Mouse (Mus musculus) forebrain, embryonic 10.5 days (tissue): ENCODE data around the gene Thsd7a. TPM values are rescaled to one million over a fixed set of nuclear protein-coding genes. Genes with fewer than 3 reads are reported as not detected.

Experiments
- DNase-seq: peaks from one replicate; pipeline ENCODE4 v3.0.0-alpha.2; 2017; ENCODE audit warnings: low spot score; ENCODE audit errors: extremely low spot score
- H3K27ac ChIP-seq: fragments of 300-500 bp; sonication (generic); 2 replicates; pipeline ENCODE4 v1.5.1; 2016; ENCODE audit warnings: mild to moderate bottlenecking
- H3K27me3 ChIP-seq: fragments of 300-500 bp; sonication (generic); 2 replicates; pipeline ENCODE4 v1.6.1; 2016; ENCODE audit warnings: mild to moderate bottlenecking; ENCODE audit not compliant: poor library complexity, severe bottlenecking
- H3K36me3 ChIP-seq: fragments of 300-500 bp; sonication (generic); replicated peaks from 2 replicates; pipeline ENCODE4 v1.6.1; 2016; ENCODE audit warnings: mild to moderate bottlenecking, moderate library complexity
- H3K4me1 ChIP-seq: fragments of 300-500 bp; sonication (generic); 2 replicates; pipeline ENCODE4 v1.6.1; 2016
- H3K4me3 ChIP-seq: fragments of 300-500 bp; sonication (generic); 2 replicates; pipeline ENCODE4 v1.5.1; 2016; ENCODE audit warnings: mild to moderate bottlenecking, moderate library complexity
- H3K9me3 ChIP-seq: fragments of 300-500 bp; sonication (generic); 2 replicates; pipeline ENCODE4 v1.6.1; 2016; ENCODE audit warnings: mild to moderate bottlenecking, moderate library complexity
- WGBS: fragments of 180-500 bp; shearing (Covaris S2); methylation state at CpG from one replicate; pipeline ENCODE4 v1.1.7; 2016; 5-methylcytosine and 5-hydroxymethylcytosine counted together
- polyA plus RNA-seq: library from polyadenylated mRNA; unstranded; fragments of >200 nt; fragmentation: Nextera tagmentation; extraction: Ambion mirVana; gene quantifications from 2 replicates; pipeline ENCODE4 v1.2.1, GENCODE M21; 2016

The Thsd7a gene
- polyA plus RNA-seq, 1 experiment from 2014 or later = 1.9 TPM

DNA sequence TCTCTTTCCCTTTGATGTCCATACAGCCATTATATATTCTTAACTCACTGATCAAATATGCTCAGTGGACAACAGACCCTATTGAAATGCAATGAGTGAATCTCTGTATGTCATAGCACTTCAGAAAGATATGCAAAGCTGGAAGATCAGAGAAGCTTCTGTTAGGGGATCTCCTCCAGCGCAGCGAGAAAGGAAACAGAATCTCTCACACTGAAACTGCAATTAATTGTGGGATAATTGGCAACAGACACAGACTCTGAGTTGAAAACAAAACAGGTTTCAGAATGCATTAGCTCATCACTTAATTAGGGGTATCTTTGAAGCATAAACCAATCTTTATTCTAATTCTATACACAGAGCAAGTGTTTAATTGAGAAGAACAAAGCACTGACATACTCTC is 146.3 kb downstream of the Thsd7a start:
- H3K4me3 ChIP-seq = no peak overlapping the region
- H3K9me3 ChIP-seq = no peaks in the 10 kb centered on the region
- DNase-seq = no peak
- H3K27ac ChIP-seq = no peak overlapping the region
- WGBS = 57% methylated on average over 2 of the region's 2 CpGs
- H3K27me3 ChIP-seq = no peaks in the 10 kb centered on the region
- 0 out of 2 replicates have a peak, but pooled peaks cover 4% of the 10 kb centered on the region for H3K4me1 ChIP-seq
- no peaks in the 10 kb centered on the region for H3K36me3 ChIP-seq

DNA sequence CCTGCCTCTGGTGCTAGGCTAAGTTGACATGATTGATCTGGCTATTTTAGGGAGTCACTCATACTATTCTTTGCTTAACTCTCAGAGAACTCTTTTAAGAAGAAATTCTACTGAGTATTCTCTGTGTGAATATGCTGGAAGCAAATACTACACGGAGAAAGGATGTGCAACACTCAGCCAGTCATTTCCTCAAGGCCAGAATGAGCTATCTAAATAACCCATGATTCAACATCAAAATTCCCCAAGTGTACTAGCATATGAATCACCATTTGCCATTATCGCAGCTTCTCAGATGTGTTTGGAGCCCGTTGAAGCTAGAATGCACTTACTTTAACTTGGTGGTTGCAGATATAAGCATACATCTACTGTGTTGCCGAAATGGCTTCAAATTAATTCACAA is 147.0 kb downstream of the Thsd7a start:
- Histone ChIP-seq H3K4me1 (0 out of 2 replicates have a peak, but pooled peaks cover 4% of the 10 kb centered on the region), H3K4me3 (no peak overlapping the region), H3K36me3 (no peaks in the 10 kb centered on the region), H3K27ac (no peak overlapping the region), H3K9me3 (no peaks in the 10 kb centered on the region), H3K27me3 (no peaks in the 10 kb centered on the region)
- WGBS = 89% methylated on average over 4 of the region's 4 CpGs
- DNase-seq = no peak

DNA sequence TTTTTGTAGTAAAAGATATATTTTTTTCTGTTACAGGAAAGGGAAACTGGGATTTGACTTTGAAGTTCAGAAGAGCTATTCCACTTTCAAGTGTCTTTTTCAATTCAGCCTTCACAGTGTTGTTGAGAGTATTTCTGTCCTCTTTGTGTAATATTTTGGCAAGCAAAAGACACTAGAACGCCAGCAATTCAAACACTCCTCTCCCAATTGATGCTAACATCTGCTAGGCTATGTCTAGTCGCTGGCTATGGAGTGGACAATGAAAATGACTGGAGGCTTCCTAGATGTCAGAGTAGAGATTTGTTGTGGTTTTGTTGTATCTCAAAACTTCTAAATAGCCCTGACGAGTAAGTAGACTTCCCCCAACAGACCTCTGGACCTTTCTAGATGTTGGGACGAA is 164.8 kb downstream of the Thsd7a start:
- no peak overlapping the region for H3K4me3 ChIP-seq
- H3K36me3 ChIP-seq = no peaks in the 10 kb centered on the region
- no peak overlapping the region for H3K27ac ChIP-seq
- no peak for DNase-seq
- 85% methylated on average over 4 of the region's 4 CpGs for WGBS
- H3K27me3 ChIP-seq = no peaks in the 10 kb centered on the region
- H3K9me3 ChIP-seq = no peaks in the 10 kb centered on the region
- no peaks in the 10 kb centered on the region for H3K4me1 ChIP-seq

DNA sequence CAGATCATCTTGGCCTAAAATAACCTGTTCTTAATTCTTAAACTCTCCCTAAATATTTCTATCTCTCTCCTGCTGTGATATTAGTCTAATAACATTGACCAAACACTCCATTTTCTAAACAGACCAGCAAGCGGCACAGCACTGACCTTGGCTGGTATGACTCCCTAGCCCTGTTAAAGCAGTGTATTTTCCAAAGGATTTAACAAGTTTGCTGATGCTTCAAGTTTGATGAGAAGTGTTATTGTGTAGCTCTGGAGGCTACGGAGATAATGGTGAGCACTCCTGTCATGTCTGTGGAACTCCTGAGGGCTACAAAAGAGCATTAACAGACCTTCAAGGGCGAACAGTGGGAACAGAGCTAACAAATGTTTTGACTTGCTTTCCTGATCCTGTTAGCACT is 168.1 kb downstream of the Thsd7a start:
- H3K9me3 ChIP-seq = no peaks in the 10 kb centered on the region
- no peak for DNase-seq
- no peaks in the 10 kb centered on the region for H3K27me3 ChIP-seq
- 65% methylated on average over 3 of the region's 3 CpGs for WGBS
- no peak overlapping the region for H3K27ac ChIP-seq
- no peak overlapping the region for H3K4me3 ChIP-seq
- no peaks in the 10 kb centered on the region for H3K36me3 ChIP-seq
- H3K4me1 ChIP-seq = no peaks in the 10 kb centered on the region

DNA sequence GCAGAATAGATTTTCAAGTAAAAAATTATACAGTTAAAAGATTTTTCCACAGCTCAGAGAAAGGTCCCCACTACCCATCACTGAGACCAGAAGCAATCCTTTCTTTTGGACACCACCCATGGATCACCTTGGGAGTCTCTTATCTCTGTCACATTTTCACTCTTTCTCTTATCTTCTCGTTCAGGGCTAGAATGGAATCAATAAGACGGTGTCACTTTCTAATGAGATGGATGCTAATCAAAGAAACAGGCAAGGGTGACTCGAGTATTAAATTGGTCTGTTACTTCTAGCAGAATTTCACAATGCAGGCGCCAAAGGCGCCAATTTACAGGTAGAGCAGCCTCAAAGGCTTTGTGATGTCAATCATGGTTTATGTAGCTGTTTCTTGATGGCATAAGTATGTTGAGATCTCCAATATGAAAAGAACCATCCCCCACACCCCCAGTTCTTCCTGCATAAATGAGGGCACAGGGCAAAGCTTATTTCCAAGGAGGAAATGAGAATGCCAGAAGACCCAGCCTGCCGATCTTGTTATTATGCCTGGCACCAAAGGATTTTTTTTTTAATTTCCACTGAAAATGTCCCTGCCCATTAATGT is 173.5 kb downstream of the Thsd7a start:
- Histone ChIP-seq H3K27ac (no peak overlapping the region), H3K4me3 (no peak overlapping the region), H3K36me3 (no peaks in the 10 kb centered on the region), H3K9me3 (no peaks in the 10 kb centered on the region), H3K4me1 (no peaks in the 10 kb centered on the region), H3K27me3 (no peaks in the 10 kb centered on the region)
- DNase-seq = no peak
- 81% methylated on average over 6 of the region's 6 CpGs for WGBS

DNA sequence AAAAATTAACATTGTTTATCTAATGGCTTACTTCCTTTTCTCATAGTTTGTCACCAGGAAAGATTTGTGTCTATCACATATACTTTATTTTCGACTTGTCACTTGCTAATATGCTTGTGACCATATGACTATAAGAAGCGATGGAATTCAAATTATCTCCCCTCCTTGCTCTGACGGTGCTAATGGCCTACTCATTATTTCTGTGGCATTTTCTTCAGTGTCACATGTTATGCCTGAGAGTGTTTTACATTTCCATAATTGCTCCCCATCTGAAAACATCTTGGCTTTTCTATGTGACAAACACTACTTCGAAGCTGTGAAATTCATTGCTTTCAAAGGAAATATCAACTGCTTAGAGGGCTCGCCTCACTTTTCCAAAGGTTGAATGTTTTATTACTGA is 177.0 kb downstream of the Thsd7a start:
- DNase-seq = no peak
- Histone ChIP-seq H3K27ac (no peak overlapping the region), H3K36me3 (no peaks in the 10 kb centered on the region), H3K27me3 (no peaks in the 10 kb centered on the region), H3K4me3 (no peak overlapping the region), H3K9me3 (no peaks in the 10 kb centered on the region), H3K4me1 (no peaks in the 10 kb centered on the region)
- 89% methylated on average over 5 of the region's 5 CpGs for WGBS

DNA sequence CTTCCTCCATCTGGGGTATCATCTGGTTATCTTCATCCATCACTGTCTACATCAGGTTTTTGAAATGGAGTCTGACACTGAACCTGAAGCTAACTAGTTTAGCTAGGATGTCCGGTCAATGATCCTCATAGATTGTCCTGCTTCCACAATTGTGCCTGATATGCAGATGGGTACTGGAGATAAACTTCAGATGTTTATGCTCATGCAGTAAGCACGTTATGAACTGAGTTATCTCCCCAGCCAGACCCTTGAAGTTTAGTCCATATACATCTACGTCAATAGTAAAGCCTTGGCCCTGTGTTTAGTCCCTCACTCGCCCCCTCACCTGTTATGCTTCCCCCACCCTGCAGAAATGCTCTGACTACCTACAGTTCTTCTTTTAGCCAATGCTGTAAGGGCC is 184.1 kb downstream of the Thsd7a start:
- 86% methylated on average over 4 of the region's 4 CpGs for WGBS
- Histone ChIP-seq H3K27ac (no peak overlapping the region), H3K4me1 (no peaks in the 10 kb centered on the region), H3K27me3 (no peaks in the 10 kb centered on the region), H3K36me3 (no peaks in the 10 kb centered on the region), H3K4me3 (no peak overlapping the region), H3K9me3 (no peaks in the 10 kb centered on the region)
- no peak for DNase-seq

DNA sequence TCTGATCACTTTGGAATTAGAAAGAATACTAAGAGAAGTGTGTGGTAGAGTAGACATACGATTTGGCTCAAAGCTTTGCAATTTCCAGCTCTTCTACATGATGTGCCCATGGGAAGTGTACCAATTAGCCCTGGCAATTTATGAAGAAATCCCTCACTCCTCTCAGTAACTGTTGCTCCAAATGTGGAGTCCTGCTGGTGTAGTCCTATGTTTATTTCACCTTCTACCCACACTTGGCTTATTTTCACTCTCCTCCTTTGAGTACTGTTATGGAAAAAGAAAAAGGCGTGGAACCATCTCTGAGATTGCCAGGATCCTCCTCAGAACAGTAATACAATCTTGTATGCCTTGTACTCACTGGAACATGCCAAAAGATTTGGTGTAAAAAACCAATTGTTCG is 186.9 kb downstream of the Thsd7a start:
- DNase-seq = no peak
- no peak overlapping the region for H3K27ac ChIP-seq
- no peaks in the 10 kb centered on the region for H3K4me1 ChIP-seq
- H3K27me3 ChIP-seq = no peaks in the 10 kb centered on the region
- 85% methylated on average over 3 of the region's 3 CpGs for WGBS
- no peaks in the 10 kb centered on the region for H3K9me3 ChIP-seq
- H3K4me3 ChIP-seq = no peak overlapping the region
- no peaks in the 10 kb centered on the region for H3K36me3 ChIP-seq

DNA sequence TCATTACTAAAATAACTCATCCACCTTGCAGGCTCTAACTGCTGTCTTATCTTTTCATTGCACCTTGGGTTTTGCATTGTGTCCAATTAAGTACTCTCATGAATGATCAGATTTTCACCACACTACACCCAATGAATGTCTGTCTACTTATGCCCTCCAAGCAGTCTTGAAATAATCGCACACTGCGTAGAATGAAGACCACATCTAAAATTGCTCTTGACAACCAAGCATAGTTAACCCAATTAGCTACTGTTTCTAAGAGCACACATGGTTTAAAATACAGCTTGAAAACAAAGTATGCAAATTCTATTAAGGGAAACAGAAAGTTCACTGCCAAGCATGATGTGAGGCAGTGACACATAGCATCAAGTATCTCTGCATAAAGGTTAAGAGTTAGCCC is 188.7 kb downstream of the Thsd7a start:
- no peak overlapping the region for H3K27ac ChIP-seq
- H3K4me1 ChIP-seq = no peaks in the 10 kb centered on the region
- no peaks in the 10 kb centered on the region for H3K9me3 ChIP-seq
- no peaks in the 10 kb centered on the region for H3K27me3 ChIP-seq
- DNase-seq = no peak
- no peak overlapping the region for H3K4me3 ChIP-seq
- H3K36me3 ChIP-seq = no peaks in the 10 kb centered on the region
- 97% methylated on average over 2 of the region's 2 CpGs for WGBS

DNA sequence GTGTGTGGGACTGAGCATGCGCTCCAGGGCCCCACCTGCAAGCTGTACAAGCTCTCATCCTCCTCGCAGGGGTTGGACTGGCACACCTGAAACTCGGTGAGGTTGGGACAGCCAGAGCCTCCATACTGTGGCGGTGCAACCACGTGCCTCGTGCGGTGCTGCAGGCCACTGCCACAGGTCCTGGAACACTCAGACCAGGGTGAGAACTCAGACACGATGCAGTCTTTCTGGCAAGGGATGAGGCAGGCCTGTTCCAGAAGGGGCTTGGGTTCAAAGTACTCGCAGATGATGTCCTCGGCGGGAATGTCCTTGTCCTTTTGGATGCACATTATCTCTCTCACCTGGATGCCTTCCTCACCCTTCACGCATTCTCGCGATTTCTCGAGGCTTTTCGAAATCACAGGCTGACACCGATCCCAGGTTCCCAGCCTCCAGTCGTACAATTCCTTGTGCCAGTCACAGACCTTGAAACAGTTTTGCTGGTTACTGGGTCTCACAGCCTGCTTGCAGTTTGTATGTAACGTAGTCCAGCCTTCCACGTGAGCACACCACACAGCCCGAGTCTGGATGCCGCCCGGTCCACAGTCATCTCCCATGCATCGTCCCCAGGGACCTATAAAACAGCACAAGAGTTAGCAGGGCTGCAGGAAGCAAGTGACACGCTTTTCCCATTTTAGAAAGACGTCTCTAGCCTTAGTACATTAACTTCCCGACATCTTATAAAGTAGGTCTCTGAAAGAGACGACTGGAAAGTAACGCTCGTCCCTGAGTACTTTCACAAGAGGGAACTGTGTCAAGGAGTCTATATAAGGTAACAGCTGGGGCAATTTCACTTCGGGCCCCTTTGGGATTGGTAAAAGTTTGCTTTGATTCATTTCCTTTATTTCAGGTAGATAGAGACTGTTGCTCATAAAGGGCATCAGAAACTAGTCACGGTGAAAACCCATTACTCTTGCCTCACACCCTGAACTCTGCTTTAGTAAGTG is 193.8 kb downstream of the Thsd7a start:
- no peak for DNase-seq
- H3K4me3 ChIP-seq = no peak overlapping the region
- H3K9me3 ChIP-seq = no peaks in the 10 kb centered on the region
- H3K27me3 ChIP-seq = no peaks in the 10 kb centered on the region
- H3K27ac ChIP-seq = no peak overlapping the region
- 93% methylated on average over 32 of the region's 32 CpGs for WGBS
- H3K36me3 ChIP-seq = no peaks in the 10 kb centered on the region
- peaks cover 5% of the 10 kb centered on the region; the same call in 1 of the 2 replicates for H3K4me1 ChIP-seq

DNA sequence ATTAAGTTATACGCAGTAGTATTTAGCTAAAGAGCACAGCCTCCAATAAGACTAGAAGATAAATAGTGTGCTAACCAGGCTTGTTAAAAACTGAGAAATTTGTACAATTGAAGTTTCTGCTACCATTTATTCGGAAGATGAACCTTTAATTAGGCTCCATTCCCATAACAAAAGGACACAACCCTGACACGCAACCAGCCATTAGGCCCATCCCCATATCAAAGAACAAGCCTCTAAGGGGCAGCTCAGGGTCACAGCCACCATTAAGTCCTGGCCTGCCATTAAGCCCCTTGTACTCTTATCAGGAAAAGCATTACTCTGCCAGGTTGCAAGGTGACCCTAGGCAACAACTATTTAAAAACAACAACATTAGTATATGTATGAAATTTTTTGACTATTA is 198.0 kb downstream of the Thsd7a start:
- 66% methylated on average over 3 of the region's 3 CpGs for WGBS

DNA sequence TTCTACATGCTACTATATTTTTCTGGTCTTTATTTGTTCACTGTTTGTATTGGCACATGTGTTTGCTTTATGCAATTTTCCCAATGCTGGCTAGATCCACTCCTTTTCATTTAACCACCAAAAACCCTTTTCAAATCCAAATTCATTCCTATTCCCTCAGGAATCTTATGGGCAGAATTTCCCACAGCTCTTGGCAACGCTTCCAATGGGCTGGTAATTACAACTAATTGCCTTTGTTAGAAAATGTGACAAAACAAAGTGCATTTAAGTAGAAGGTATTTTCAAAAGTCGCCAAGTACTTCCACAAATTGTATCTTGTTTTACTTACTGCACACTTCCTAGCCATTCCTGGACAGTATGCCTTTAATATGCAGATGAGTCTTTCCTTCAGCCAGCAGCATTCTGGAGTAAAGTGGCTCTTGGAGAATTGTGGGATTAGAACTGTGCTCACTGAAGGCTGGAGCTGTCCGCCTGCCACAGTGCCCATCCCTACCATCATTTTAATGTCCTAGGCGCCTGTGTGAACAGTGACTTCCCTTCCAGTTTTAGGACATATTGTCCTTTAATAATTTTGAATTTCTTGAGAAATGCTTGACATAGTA is 199.1 kb downstream of the Thsd7a start:
- no peak overlapping the region for H3K4me3 ChIP-seq
- no peak overlapping the region for H3K27ac ChIP-seq
- peaks cover 9% of the 10 kb centered on the region; the same call in 1 of the 2 replicates for H3K4me1 ChIP-seq
- H3K9me3 ChIP-seq = no peaks in the 10 kb centered on the region
- H3K27me3 ChIP-seq = no peaks in the 10 kb centered on the region
- no peaks in the 10 kb centered on the region for H3K36me3 ChIP-seq
- 54% methylated on average over 4 of the region's 4 CpGs for WGBS
- DNase-seq = no peak

More for the DNA sequence above, 198.0 kb downstream of the Thsd7a start:
- Histone ChIP-seq H3K4me3 (no peak overlapping the region), H3K9me3 (no peaks in the 10 kb centered on the region), H3K4me1 (peaks cover 9% of the 10 kb centered on the region; the same call in 1 of the 2 replicates), H3K27ac (no peak overlapping the region), H3K27me3 (no peaks in the 10 kb centered on the region), H3K36me3 (no peaks in the 10 kb centered on the region)
- DNase-seq = no peak

DNA sequence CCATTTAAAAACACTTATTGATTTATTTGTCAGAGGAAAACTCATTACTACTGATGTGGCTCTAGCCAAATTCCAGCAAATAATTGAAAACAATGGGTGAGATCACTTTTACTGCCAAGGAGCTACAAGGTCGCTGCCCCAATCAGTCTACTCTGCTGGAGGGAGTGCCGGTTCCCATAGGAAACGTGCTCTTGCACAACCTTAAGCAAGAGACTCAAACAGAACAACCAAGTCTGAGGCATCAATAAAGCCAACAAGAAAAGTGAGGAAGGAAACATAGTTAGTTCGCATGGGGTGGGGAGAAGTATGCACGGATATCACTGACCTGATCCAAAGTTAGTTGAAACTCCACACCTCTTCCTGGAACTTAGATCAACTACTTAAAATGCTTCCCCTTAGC is 205.1 kb downstream of the Thsd7a start:
- Histone ChIP-seq H3K4me1 (peaks cover 3% of the 10 kb centered on the region; the same call in 1 of the 2 replicates), H3K9me3 (no peaks in the 10 kb centered on the region), H3K27me3 (no peaks in the 10 kb centered on the region), H3K36me3 (no peaks in the 10 kb centered on the region), H3K4me3 (no peak overlapping the region), H3K27ac (no peak overlapping the region)
- 44% methylated on average over 5 of the region's 5 CpGs for WGBS
- DNase-seq = no peak
